Mouse (Mus musculus) adrenal gland, postnatal 36 days (tissue): ENCODE results near the gene Fat3. TPM values are rescaled to one million over a fixed set of nuclear protein-coding genes. Genes with fewer than 3 reads are reported as not detected.
A peak's percentile ranks its signal among the peaks of the same experiment; 100 is the strongest.

Experiments used
- DNase-seq, 2 experiments: peaks; one replicate each; pipeline ENCODE4 v3.0.0; 2021; ENCODE audit warnings: mixed read lengths in 1 of 2
- total RNA-seq, 2 experiments: library from RNA; stranded (reverse); gene quantifications; 2 replicates each; pipeline ENCODE4 v1.2.3; 2021

The Fat3 gene
- total RNA-seq, 2 experiments from 2014 or later = 3.2 to 5.0 TPM

- no peak for DNase-seq
These were observed 379.3 kb downstream of the Fat3 start for GRCm38 (mm10) chr9:16121756-16122155.

DNA sequence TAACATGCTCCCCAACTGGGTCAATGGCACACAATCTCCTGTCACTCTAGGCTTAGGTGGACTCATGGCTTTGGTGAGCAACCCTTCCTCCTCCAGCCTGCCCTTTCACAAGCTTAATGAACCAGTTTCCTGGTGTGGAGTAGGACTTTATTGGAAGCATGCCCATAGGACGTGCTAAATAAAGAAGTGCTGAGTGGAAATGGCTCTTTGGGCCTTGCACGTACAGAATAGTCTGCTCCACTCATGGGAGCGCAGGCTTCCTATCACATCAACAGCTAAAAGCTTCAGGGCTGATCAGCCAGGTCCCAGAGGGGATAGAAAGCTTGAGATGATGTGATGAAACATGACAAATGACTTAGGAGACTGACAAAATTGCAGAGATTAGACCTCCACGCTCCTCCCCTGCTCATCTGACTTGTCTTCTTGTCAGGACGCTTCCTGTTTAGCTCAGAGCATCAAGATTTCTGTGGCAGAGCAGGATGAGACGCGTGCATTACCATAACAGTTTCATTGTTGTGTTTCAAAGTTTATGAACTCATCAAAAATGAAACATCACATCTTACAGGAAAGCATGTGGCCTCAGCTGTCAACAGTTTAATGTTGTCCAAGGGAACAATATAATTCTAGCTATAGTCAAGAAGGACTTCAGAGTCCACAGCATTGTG, 386.1 kb downstream of the Fat3 start:
- DNase-seq = peak in 1 of 2 experiments; percentile 0

DNA sequence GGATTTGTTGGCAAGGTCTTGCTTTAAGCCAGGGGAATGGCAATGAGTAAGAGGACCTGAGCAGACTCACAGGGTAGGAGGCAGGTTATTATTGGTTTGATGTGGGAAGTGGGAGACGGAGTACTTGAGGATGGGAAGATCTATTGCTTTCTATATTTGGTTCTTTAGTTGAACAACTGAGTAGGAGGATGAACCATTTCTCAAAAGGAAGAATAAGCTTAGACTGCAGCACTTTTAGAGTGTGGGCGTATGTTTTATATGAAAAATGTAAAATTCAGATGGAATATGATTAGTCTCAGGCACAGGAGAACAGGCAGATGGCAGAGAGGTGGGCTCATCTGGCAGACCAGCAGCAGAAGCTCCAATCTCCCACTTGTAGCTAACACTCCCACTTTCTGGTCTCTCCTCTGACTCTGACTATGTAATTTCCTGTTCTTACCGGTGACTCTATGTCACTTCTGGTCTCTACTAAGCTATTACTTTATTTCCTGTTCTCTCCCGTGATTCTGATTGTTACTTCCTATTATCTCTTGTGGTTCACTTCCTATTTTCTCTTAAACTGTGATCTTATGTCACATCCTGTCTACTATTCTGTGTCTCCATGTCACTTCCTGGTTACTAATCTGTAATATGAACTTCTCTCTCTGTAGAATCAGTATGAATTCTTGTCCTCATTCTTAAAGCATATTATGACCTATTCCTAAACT, 387.0 kb downstream of the Fat3 start:
- DNase-seq = no peak

DNA sequence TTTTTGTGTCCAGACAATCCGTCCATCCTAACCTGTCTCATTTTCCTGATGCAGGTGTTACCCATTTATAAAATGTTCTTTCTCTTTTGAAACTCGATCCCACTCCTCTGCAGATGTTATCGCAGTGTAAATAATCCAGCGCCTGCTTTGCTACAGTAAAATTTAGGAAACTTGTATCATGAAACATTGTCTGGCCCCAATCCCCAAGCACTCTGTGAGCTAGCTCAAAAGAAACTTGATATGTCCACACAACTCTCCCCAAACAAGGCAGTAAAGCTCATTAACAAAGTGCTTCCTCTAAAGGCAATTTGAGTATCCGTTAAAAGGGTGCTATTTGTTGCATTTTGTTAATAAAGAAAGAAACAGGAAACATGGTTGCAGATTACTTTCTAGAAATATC, 393.2 kb downstream of the Fat3 start:
- no peak for DNase-seq

GRCm38 (mm10) chr9:16107386-16107785, 393.7 kb downstream of the Fat3 start:
- DNase-seq = no peak

- no peak for DNase-seq
These were observed 402.5 kb downstream of the Fat3 start for GRCm38 (mm10) chr9:16098553-16098952.

- DNase-seq = no peak
These were observed 407.9 kb downstream of the Fat3 start for GRCm38 (mm10) chr9:16093047-16093668.

DNA sequence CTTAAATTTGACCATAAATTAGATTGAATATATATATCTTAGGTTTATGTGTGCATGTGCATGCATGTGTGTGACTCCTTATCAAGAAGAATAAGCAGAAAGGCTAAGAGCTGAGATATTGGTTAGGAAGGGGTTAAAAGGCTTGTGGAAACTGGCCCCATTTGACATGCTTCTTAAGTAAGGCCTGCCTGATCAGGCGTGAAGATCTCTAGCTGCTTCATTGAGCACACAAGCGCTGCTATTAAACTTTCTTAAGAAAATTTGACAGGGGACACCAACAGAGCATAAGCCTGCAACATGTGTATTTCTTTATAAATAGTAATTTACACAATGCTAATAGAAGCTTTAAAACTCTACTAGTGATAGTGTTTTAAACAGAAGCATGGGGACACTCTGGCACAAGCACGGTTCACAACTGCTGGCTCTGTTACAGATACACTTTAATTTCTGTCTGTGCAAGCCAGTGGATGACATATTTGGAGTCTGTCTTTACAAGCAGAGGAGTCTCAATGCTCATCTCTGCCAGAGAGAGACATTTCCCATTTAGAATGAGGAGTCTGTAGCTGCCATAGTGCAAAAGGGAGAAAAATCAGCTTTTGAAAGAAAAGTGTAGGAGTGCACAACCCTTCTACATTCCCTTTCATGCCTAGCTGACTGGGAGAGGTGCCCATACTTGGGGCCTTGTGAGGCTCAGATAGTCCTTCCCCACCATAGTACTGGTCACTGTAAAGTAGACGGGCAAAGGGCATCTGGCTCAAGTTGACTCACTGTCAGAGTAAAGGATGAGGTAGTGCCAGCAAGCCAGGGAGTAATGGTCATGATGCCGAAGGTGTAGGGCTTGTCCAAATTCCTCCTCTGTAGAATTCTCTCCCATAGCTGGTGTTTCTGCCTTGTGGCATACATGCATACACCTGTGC, 408.8 kb downstream of the Fat3 start:
- no peak for DNase-seq

- DNase-seq = no peak
These were observed 421.8 kb downstream of the Fat3 start for GRCm38 (mm10) chr9:16079292-16079691.

DNA sequence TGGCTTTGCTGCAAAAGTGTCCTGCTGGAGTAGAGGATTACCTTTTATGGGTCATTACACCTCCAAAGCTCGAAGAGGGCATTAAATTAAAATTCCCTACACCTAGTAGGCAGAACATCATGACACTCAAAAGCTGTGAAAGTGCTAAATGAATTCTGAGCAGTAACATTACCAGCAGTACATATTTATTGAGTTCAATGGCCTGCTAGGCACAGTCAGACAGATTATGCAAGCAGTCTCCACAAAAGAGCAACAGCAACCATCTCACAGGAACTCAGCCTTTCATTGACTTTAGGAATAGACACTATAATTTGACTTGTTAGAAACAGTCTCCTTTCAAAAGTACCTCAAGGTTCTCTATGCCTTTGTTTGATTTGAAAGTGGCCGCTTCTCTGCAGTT, 426.4 kb downstream of the Fat3 start:
- DNase-seq = no peak

- peak; percentile 22 to 27 for DNase-seq
These were observed 427.0 kb downstream of the Fat3 start for GRCm38 (mm10) chr9:16074116-16074515.

DNA sequence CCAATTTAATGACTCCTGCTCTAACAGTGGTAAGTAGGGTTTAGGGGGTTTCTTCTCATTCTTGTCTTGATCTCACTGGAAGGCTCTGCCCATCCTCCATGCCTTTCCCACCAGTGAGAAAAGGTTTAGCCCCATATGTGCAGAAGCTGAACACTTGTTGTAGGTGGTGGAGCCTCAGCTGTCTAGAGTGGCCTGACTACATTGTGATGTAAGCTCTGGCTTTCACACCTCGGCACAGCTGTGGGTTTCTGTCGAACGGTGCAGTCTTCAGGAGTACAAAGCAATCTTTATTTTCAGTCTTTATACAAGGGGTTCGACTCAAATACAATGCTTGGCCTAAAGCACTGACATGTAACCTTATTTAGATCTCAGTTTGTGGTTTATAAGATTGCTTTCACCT, 437.6 kb downstream of the Fat3 start:
- no peak for DNase-seq

DNA sequence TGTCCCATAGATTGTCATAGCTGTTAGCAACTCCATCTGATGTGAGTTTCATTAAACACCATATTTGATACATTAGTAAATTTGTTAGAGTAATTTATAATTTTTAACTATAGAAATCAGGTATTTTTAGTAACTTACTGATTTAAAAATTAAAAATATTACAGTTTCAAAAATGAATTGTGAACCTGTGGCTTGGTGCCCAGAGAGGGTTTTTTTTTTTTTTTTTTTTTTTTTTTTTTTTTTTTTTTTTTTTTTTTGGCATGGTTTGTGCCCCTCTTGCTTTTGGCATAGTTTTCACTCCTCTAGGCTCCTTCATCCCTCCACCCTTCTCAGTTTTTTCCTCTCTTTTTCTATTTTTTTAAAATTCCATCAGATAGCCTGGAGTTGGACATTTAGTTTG, 438.6 kb downstream of the Fat3 start:
- DNase-seq = no peak

GRCm38 (mm10) chr9:16046686-16047085, 454.4 kb downstream of the Fat3 start:
- DNase-seq = peak; percentile 49 to 65

DNA sequence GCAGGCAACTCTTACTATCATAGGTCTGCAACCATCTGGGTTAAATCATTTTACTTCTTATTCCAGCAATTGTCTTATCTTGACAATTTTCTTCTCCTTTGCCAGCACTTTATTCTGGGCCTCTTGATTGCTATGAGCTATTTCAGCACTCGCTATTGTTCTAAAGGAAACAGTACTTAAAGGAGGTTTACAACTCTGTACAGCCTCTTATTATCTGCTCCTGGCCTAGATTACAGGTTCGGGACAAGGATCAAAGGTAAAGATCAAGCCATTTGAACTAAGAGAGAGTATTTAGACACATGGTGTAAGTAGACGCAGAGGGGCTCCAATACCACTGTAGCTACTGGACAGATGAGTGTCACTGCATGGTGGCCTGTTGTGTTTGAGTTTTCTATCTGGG, 463.7 kb downstream of the Fat3 start:
- no peak for DNase-seq

- DNase-seq = no peak
These were observed 464.7 kb downstream of the Fat3 start for GRCm38 (mm10) chr9:16036346-16036745.

DNA sequence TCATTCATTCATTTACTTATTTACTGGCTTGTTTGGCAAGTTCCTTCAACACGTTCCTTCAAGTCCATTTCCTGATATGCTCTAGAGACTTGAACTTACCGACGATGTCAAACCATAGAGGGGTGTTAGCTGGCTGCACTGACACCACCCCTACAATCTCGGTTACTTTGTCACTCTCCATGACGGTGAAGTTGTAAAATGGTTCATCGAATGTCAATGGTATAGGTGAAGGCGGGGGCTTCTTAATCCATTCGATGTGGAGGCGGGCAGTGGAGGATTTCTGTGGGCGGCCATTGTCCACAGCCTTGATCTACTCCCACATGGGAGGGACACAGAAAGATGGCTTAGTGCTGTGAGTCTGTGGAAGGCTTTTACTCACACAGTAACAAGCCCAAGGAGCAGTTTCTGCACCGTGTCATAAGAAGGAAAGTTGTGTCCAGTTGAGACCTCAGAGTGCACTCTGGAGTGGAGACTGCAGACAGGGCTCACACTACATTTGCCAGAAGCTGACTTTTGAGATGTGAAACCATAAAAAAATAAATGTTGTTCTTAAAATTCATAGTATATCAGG, 471.3 kb downstream of the Fat3 start:
- no peak for DNase-seq

DNA sequence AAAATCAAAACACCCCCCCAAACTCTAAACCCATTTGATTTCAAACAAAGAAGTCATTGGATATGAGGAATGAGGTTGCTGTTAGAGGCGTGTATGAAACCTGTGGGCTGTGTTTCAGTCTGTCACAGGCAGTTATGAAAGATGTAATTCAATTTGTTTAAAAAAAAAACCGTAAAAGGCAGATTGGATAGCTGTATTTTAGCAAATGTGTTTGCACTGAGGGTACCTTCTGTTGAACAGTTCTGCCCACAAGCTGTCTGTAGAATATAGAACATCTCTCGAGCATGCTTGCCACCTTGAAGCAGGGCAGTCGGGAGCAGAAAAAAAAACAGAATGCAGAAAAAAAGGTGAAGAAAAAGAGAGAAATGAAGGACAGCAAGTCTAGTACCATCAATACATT, 472.0 kb downstream of the Fat3 start:
- DNase-seq = no peak

- no peak for DNase-seq
These were observed 472.6 kb downstream of the Fat3 start for GRCm38 (mm10) chr9:16028394-16028911.

GRCm38 (mm10) chr9:16026054-16026453, 475.0 kb downstream of the Fat3 start:
- DNase-seq = no peak

DNA sequence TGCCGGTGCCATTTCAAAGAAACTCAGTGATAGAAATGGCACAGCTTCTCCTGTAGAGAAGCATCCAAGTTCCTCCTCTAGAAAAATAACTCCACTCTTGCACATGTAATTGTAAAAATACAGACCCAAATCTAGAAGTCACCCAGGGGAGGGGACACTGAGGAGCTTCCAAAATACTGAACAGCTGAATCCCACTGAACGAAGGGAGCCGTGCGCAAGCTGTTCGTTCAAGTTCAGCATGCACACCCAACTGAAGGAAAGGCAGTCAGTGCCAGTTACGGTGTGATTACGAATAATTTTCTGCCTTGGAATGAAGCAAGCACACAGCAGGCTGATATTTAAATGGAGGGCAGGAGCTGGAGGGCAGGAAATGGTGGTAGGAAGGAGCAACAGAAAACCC, 476.4 kb downstream of the Fat3 start:
- DNase-seq = no peak

DNA sequence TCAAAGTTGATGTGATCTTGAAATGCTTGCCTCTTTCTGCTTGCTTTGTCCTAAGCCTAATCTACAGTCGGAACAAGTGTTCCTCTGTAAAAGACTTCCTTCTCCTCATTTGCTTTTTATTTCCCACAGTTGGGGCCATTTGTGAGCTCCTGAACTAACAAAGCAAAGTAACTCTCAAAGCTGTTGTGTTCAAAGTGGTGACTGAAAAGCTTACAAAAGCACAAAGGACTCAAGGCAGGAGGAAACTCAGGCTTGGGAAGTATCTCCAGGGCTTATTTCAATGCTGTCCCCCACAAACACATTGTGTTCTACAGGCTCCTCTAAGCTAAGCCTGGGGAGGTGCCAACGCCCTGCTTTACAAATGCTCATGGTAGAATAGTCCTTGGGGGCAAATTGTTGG, 487.0 kb downstream of the Fat3 start:
- no peak for DNase-seq
